Mouse (Mus musculus) limb, embryonic 12.5 days (tissue): ENCODE data around the gene Ddc. TPM values are rescaled to one million over a fixed set of nuclear protein-coding genes. Genes with fewer than 3 reads are reported as not detected.

Experiments used
- ATAC-seq: fragments of 200-750 bp; cut with Nextera tagmentation; 2 replicates; pipeline ENCODE4 v1.8.0; 2017; ENCODE audit warnings: low read depth, moderate TSS enrichment; ENCODE audit not compliant: insufficient number of reproducible peaks, insufficient read depth, low FRiP score, low TSS enrichment
- H3K27ac ChIP-seq: fragments of 300-500 bp; sonication (generic); 2 replicates; pipeline ENCODE4 v1.5.1; 2016; ENCODE audit warnings: mild to moderate bottlenecking, moderate library complexity
- H3K27me3 ChIP-seq: fragments of 300-500 bp; sonication (generic); 2 replicates; pipeline ENCODE4 v1.6.1; 2016; ENCODE audit warnings: mild to moderate bottlenecking, moderate library complexity
- H3K36me3 ChIP-seq: fragments of 300-500 bp; sonication (generic); 2 replicates; pipeline ENCODE4 v1.6.1; 2016; ENCODE audit warnings: mild to moderate bottlenecking, moderate library complexity
- H3K4me1 ChIP-seq: fragments of 300-500 bp; sonication (generic); replicated peaks from 2 replicates; pipeline ENCODE4 v1.6.1; 2016
- H3K4me2 ChIP-seq: fragments of 300-500 bp; sonication (generic); 2 replicates; pipeline ENCODE4 v1.6.1; 2016; ENCODE audit warnings: mild to moderate bottlenecking, moderate library complexity
- H3K4me3 ChIP-seq: fragments of 300-500 bp; sonication (generic); replicated peaks from 2 replicates; pipeline ENCODE4 v1.5.1; 2016; ENCODE audit warnings: mild to moderate bottlenecking
- H3K9ac ChIP-seq: fragments of 300-500 bp; sonication (generic); replicated peaks from 2 replicates; pipeline ENCODE4 v1.6.1; 2016; ENCODE audit warnings: mild to moderate bottlenecking, moderate library complexity
- H3K9me3 ChIP-seq: fragments of 300-500 bp; sonication (generic); 2 replicates; pipeline ENCODE4 v1.6.1; 2016; ENCODE audit warnings: mild to moderate bottlenecking, moderate library complexity
- WGBS: fragments of 180-500 bp; shearing (Covaris S2); methylation state at CpG from one replicate; pipeline ENCODE4 v1.1.7; 2016; 5-methylcytosine and 5-hydroxymethylcytosine counted together
- polyA plus RNA-seq: library from polyadenylated mRNA; unstranded; fragments of >200 nt; fragmentation: Nextera tagmentation; extraction: Ambion mirVana; gene quantifications from 2 replicates; pipeline ENCODE4 v1.2.1, GENCODE M21; 2016

Ddc gene
- polyA plus RNA-seq, 1 experiment from 2014 or later = 13.0 TPM

- H3K4me3 ChIP-seq = no peak overlapping the region
- no peaks in the 10 kb centered on the region for H3K36me3 ChIP-seq
- H3K9me3 ChIP-seq = no peaks in the 10 kb centered on the region
- H3K4me2 ChIP-seq = no peak overlapping the region
- H3K9ac ChIP-seq = no peak overlapping the region
- no peak for ATAC-seq
- peak overlapping the region; percentile 73; the same call in 1 of the 2 replicates for H3K27ac ChIP-seq
- no peaks in the 10 kb centered on the region for H3K27me3 ChIP-seq
- 15% methylated on average over 3 of the region's 3 CpGs for WGBS
- H3K4me1 ChIP-seq = peaks cover 28% of the 10 kb centered on the region
These were observed 12.0 kb downstream of the Ddc start for GRCm38 (mm10) chr11:11885921-11886320.

- H3K27ac ChIP-seq = peak overlapping the region; percentile 73
- H3K4me3 ChIP-seq = no peak overlapping the region
- no peaks in the 10 kb centered on the region for H3K27me3 ChIP-seq
- H3K9ac ChIP-seq = no peak overlapping the region
- no peaks in the 10 kb centered on the region for H3K9me3 ChIP-seq
- no peaks in the 10 kb centered on the region for H3K36me3 ChIP-seq
- 82% methylated on average over 4 of the region's 4 CpGs for WGBS
- no peak overlapping the region for H3K4me2 ChIP-seq
- peaks cover 32% of the 10 kb centered on the region for H3K4me1 ChIP-seq
- no peak for ATAC-seq
These were observed 12.7 kb downstream of the Ddc start for GRCm38 (mm10) chr11:11885246-11885643.

DNA sequence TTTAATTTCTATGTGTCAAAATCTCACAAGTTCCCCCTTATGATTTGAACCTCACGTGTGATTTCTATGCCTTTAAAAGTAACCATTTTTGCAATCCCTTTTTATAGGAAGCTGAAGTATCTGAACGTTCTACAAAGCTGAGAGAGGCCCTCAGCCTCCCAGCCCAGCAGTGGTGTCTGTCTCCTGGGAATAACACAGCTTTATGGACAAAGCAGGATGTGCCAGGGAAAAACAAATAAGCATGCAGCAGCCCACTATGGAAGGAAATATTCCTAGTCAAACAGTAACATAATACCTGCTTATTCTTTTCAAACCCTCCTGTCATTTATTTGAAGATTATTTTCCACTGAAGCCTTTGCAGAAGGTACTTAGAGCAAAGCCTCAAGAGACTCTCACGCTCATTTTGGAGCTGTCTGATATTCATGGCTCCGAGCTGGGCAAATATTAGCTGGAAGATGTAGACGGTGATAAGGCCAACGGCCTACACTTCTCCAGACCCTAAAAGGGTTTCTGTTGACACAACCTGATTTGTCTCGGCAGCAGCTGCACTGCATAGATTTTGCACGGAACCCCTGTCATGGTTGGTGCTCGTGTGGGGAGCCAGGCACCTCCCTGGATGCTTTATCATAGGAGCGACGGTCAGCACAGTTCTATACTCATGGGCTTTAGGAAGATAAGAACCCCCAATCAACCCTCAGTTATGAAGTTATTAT lies 13.3 kb downstream of the Ddc start:
- H3K9me3 ChIP-seq = no peaks in the 10 kb centered on the region
- ATAC-seq = no peak
- WGBS = 60% methylated on average over 11 of the region's 11 CpGs
- H3K4me2 ChIP-seq = no peak overlapping the region
- H3K36me3 ChIP-seq = no peaks in the 10 kb centered on the region
- peak overlapping the region; percentile 73 for H3K27ac ChIP-seq
- H3K9ac ChIP-seq = no peak overlapping the region
- no peak overlapping the region for H3K4me3 ChIP-seq
- no peaks in the 10 kb centered on the region for H3K27me3 ChIP-seq
- peaks cover 38% of the 10 kb centered on the region for H3K4me1 ChIP-seq

DNA sequence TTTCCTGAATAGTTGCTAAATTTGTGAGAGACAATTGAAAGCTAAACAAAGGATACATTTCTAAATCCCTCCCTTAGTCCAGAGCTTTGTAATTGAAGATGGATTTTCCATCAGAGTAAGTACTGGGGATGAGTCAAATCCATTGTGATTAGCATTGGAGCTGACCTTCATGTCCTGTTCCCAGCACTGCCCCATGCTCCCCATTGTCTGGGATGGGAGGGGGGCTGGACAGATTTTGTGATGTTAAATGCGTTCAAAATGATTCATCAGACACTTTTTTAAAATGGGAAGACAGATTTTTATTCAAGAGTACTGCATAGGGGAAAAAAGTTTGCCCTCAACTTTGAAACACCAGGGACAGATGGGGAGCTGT lies 16.2 kb downstream of the Ddc start:
- Histone ChIP-seq H3K27ac (no peak overlapping the region), H3K27me3 (no peaks in the 10 kb centered on the region), H3K36me3 (no peaks in the 10 kb centered on the region), H3K4me1 (peaks cover 57% of the 10 kb centered on the region), H3K9me3 (no peaks in the 10 kb centered on the region), H3K4me3 (no peak overlapping the region), H3K9ac (no peak overlapping the region), H3K4me2 (no peak overlapping the region)
- 68% methylated on average over 1 of the region's 1 CpGs for WGBS
- ATAC-seq = no peak

GRCm38 (mm10) chr11:11881026-11881782 lies 16.7 kb downstream of the Ddc start:
- Histone ChIP-seq H3K9ac (no peak overlapping the region), H3K4me2 (no peak overlapping the region), H3K27ac (0 out of 2 replicates have a peak overlapping the region, but pooled peaks have one; percentile 95), H3K27me3 (no peaks in the 10 kb centered on the region), H3K4me1 (peaks cover 52% of the 10 kb centered on the region), H3K36me3 (no peaks in the 10 kb centered on the region), H3K9me3 (no peaks in the 10 kb centered on the region), H3K4me3 (no peak overlapping the region)
- no peak for ATAC-seq
- 63% methylated on average over 13 of the region's 13 CpGs for WGBS

DNA sequence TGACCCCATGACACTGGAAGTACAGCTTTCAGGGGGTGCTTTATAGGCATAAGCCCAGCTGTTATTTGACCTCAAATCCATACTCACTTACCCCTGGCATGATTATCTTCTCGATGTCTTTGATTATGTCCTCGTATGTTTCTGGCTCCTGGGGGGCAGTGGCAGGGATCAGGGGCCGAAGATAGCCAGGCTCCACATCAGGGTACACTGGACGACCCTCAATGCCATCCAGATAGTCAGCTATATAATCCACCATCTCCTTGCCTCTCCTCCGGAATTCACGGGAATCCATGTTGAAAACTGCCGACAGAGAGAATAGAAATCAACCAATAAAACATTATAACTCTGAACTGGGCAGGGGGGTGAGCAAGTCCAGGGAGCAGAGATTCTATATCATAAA lies 17.6 kb downstream of the Ddc start:
- Histone ChIP-seq H3K4me1 (peaks cover 44% of the 10 kb centered on the region), H3K27ac (peak overlapping the region; percentile 95), H3K9me3 (no peaks in the 10 kb centered on the region), H3K27me3 (no peaks in the 10 kb centered on the region), H3K4me2 (no peak overlapping the region), H3K36me3 (no peaks in the 10 kb centered on the region), H3K4me3 (no peak overlapping the region), H3K9ac (no peak overlapping the region)
- ATAC-seq = no peak
- WGBS = 81% methylated on average over 7 of the region's 7 CpGs

DNA sequence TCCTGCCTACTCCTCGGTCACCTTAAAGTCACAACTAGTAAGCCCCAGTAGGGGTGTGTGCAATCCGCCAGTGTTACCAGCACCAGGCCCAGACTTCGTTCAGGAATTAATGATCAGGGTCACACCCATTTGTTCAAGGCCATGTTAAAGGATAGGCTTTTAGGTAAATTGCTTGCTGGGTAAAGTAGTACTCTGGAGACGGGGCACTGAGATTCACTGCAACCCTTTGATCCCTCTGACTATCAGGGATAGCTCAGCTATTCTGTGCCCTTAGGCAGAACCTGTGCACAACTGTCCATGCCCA lies 18.3 kb downstream of the Ddc start:
- H3K4me3 ChIP-seq = no peak overlapping the region
- H3K36me3 ChIP-seq = no peaks in the 10 kb centered on the region
- no peak overlapping the region; the same call in 1 of the 2 replicates for H3K9ac ChIP-seq
- peaks cover 37% of the 10 kb centered on the region for H3K4me1 ChIP-seq
- peak overlapping the region; percentile 95 for H3K27ac ChIP-seq
- no peaks in the 10 kb centered on the region for H3K27me3 ChIP-seq
- no peak overlapping the region for H3K4me2 ChIP-seq
- ATAC-seq = no peak
- WGBS = 46% methylated on average over 4 of the region's 4 CpGs
- no peaks in the 10 kb centered on the region for H3K9me3 ChIP-seq

- no peaks in the 10 kb centered on the region for H3K27me3 ChIP-seq
- H3K9ac ChIP-seq = no peak overlapping the region; the same call in 1 of the 2 replicates
- no peaks in the 10 kb centered on the region for H3K36me3 ChIP-seq
- H3K9me3 ChIP-seq = no peaks in the 10 kb centered on the region
- peaks cover 37% of the 10 kb centered on the region for H3K4me1 ChIP-seq
- 33% methylated on average over 10 of the region's 10 CpGs for WGBS
- peak; percentile 77 for ATAC-seq
- no peak overlapping the region for H3K4me2 ChIP-seq
- no peak overlapping the region for H3K4me3 ChIP-seq
- peak overlapping the region; percentile 95 for H3K27ac ChIP-seq
These were observed 18.8 kb downstream of the Ddc start for GRCm38 (mm10) chr11:11878981-11879698.

DNA sequence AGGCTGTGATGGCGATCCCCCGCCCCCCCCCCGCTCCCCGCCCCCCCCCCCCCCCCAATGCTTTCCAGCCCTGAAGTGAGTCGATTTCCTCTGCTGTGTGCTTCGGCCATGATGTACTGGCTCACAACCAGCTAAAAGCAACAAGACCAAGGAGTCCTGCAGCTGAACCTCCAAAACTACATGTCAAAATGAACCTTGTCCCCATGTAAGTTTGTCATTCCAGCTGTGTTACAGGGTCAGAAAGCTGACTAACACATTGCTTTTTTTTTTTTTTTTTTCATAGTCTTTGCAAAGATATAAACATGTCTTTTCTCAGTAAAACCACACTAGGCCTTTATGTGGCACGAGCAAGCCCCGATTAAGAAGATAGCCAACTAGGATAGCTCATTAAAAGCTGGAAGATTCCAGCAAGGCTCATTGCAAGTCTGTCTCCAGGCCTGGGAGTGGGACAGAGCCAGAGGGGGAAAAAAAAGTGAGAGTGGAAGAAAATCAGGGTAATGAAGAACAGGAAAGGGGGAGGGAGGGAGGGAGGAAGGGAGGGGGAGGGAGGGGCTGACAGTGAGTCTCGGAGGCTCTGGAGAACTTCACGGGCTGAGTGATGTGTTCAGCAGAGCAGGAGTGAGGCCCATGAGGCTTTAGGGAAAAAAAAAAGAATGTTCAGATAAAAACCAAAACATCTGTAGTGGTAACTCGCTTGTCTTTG lies 19.5 kb downstream of the Ddc start:
- no peak overlapping the region for H3K9ac ChIP-seq
- H3K27ac ChIP-seq = peak overlapping the region; percentile 95
- peak overlapping the region; percentile 8; the same call in 1 of the 2 replicates for H3K4me2 ChIP-seq
- H3K9me3 ChIP-seq = no peaks in the 10 kb centered on the region
- H3K36me3 ChIP-seq = no peaks in the 10 kb centered on the region
- ATAC-seq = peak; percentile 63
- H3K27me3 ChIP-seq = no peaks in the 10 kb centered on the region
- peaks cover 44% of the 10 kb centered on the region for H3K4me1 ChIP-seq
- H3K4me3 ChIP-seq = no peak overlapping the region
- WGBS = 2% methylated on average over 11 of the region's 11 CpGs

GRCm38 (mm10) chr11:11877891-11878277 lies 20.1 kb downstream of the Ddc start:
- ATAC-seq = no peak
- H3K36me3 ChIP-seq = no peaks in the 10 kb centered on the region
- H3K4me2 ChIP-seq = 0 out of 2 replicates have a peak overlapping the region, but pooled peaks have one; percentile 8
- peak overlapping the region; percentile 95 for H3K27ac ChIP-seq
- WGBS = 12% methylated on average over 4 of the region's 4 CpGs
- no peaks in the 10 kb centered on the region for H3K9me3 ChIP-seq
- no peak overlapping the region for H3K9ac ChIP-seq
- H3K4me1 ChIP-seq = peaks cover 50% of the 10 kb centered on the region
- H3K4me3 ChIP-seq = no peak overlapping the region
- H3K27me3 ChIP-seq = no peaks in the 10 kb centered on the region

DNA sequence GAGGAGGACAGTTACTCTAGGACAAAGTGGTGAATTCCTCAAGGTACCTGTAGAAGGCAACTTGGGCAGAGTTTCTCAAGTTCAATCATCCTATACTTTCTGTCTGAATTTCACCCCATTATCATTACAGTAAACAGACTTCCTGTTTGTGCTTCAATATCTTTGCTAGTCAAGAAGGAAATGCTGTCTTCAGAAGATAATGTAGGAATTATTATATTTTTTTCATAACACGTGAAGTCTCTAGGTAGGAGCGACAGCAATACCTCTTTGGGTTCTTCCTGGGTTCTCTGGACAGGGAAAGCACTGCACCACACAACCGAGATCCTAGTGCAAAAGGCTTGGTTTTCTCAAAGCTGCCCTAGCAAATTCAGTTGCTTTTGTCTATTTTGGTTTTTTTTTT lies 21.6 kb downstream of the Ddc start:
- Histone ChIP-seq H3K27ac (no peak overlapping the region), H3K9ac (no peak overlapping the region), H3K27me3 (no peaks in the 10 kb centered on the region), H3K36me3 (no peaks in the 10 kb centered on the region), H3K9me3 (no peaks in the 10 kb centered on the region), H3K4me3 (no peak overlapping the region), H3K4me1 (peaks cover 63% of the 10 kb centered on the region), H3K4me2 (no peak overlapping the region)
- ATAC-seq = no peak
- WGBS = 96% methylated on average over 3 of the region's 3 CpGs
